Mouse (Mus musculus) MEL (cell line): ENCODE data around the gene Top2a. TPM values are rescaled to one million over a fixed set of nuclear protein-coding genes. Genes with fewer than 3 reads are reported as not detected.

Experiments
- DNase-seq: peaks from one replicate; pipeline ENCODE4 v3.0.0; 2011; ENCODE audit warnings: low read depth, low spot score
- H3K27ac ChIP-seq: 2 replicates; pipeline ENCODE4 v1.5.1; 2012; ENCODE audit warnings: low read depth, mild to moderate bottlenecking, control low read depth, low read length, moderate library complexity; ENCODE audit not compliant: control insufficient read depth
- H3K27me3 ChIP-seq, 2 experiments: fragments of 150-350 bp in 1 of 2; sonication (generic) in 1 of 2; 2 replicates each; pipeline ENCODE4 v1.6.1; 2012; ENCODE audit warnings: low read length in 2 of 2, mild to moderate bottlenecking in 2 of 2, improper control_type of control experiment in 1 of 2, moderate library complexity in 1 of 2; ENCODE audit not compliant: insufficient read depth in 2 of 2, control insufficient read depth in 1 of 2
- H3K36me3 ChIP-seq, 2 experiments: 2 replicates each; pipeline ENCODE4 v1.6.1; 2012 to 2014; ENCODE audit warnings: low read length in 2 of 2, improper control_type of control experiment in 1 of 2, inconsistent platforms in 1 of 2, mild to moderate bottlenecking in 1 of 2; ENCODE audit not compliant: insufficient read depth in 2 of 2, control insufficient read depth in 1 of 2
- H3K4me1 ChIP-seq, 2 experiments: fragments of 150-350 bp in 1 of 2; sonication (generic) in 1 of 2; 2 replicates each; pipeline ENCODE4 v1.6.1; 2012; ENCODE audit warnings: low read length in 2 of 2, improper control_type of control experiment in 1 of 2, mild to moderate bottlenecking in 1 of 2; ENCODE audit not compliant: insufficient read depth in 2 of 2, control insufficient read depth in 1 of 2
- H3K4me3 ChIP-seq, 2 experiments: fragments of 150-350 bp in 1 of 2; sonication (generic) in 1 of 2; 2 replicates each; pipeline ENCODE4 v1.5.1; 2012; ENCODE audit warnings: low read depth in 2 of 2, low read length in 2 of 2, mild to moderate bottlenecking in 2 of 2, moderate library complexity in 2 of 2, control low read depth in 1 of 2, improper control_type of control experiment in 1 of 2; ENCODE audit not compliant: control insufficient read depth in 1 of 2, insufficient read depth in 1 of 2
- H3K79me2 ChIP-seq: 2 replicates; pipeline ENCODE4 v1.6.1; 2012; ENCODE audit warnings: mild to moderate bottlenecking, low read length, moderate library complexity; ENCODE audit not compliant: control insufficient read depth, poor library complexity, insufficient read depth
- H3K9ac ChIP-seq: 2 replicates; pipeline ENCODE4 v1.6.1; 2012; ENCODE audit warnings: low read depth, mild to moderate bottlenecking, control low read depth, low read length, moderate library complexity; ENCODE audit not compliant: control insufficient read depth, poor library complexity, severe bottlenecking
- H3K9me3 ChIP-seq: fragments of 150-350 bp; sonication (generic); replicated peaks from 2 replicates; pipeline ENCODE4 v1.6.1; 2012; ENCODE audit warnings: mild to moderate bottlenecking, low read length, improper control_type of control experiment, moderate library complexity; ENCODE audit not compliant: insufficient read depth
- BHLHE40 ChIP-seq: IDR thresholded peaks from 2 replicates; pipeline ENCODE4 v1.6.1; 2012; ENCODE audit warnings: low read depth, mild to moderate bottlenecking, inconsistent platforms, low read length, improper control_type of control experiment, borderline replicate concordance
- CTCF ChIP-seq, 3 experiments: IDR thresholded peaks in 2 of 3; conservative IDR thresholded peaks in 1 of 3; 2 replicates each; pipeline ENCODE4 v1.5.1; 2011 to 2012; ENCODE audit warnings: low read length in 3 of 3, low read depth in 2 of 3, mild to moderate bottlenecking in 2 of 3, improper control_type of control experiment in 1 of 3, inconsistent platforms in 1 of 3, mixed read lengths in 1 of 3, moderate library complexity in 1 of 3; ENCODE audit not compliant: control insufficient read depth in 1 of 3, insufficient read depth in 1 of 3, poor library complexity in 1 of 3, severe bottlenecking in 1 of 3
- E2F4 ChIP-seq: IDR thresholded peaks from 2 replicates; pipeline ENCODE4 v1.6.1; 2011; ENCODE audit warnings: low read depth, low read length, improper control_type of control experiment, borderline replicate concordance
- EP300 ChIP-seq, 2 experiments: IDR thresholded peaks; 2 replicates each; pipeline ENCODE4 v1.6.1; 2011; ENCODE audit warnings: improper control_type of control experiment in 2 of 2, low read length in 2 of 2, low read depth in 1 of 2, mild to moderate bottlenecking in 1 of 2
- HCFC1 ChIP-seq: IDR thresholded peaks from 2 replicates; pipeline ENCODE4 v1.6.1; 2012; ENCODE audit warnings: low read depth, mild to moderate bottlenecking, inconsistent platforms, low read length, improper control_type of control experiment, moderate library complexity
- MAZ ChIP-seq: IDR thresholded peaks from 2 replicates; pipeline ENCODE4 v1.6.1; 2012; ENCODE audit warnings: low read depth, mild to moderate bottlenecking, inconsistent platforms, low read length, improper control_type of control experiment
- MXI1 ChIP-seq: IDR thresholded peaks from 2 replicates; pipeline ENCODE4 v1.6.1; 2011; ENCODE audit warnings: mild to moderate bottlenecking, low read depth, low read length, improper control_type of control experiment
- NRF1 ChIP-seq: IDR thresholded peaks from 2 replicates; pipeline ENCODE4 v1.6.1; 2014; ENCODE audit warnings: low read depth, mild to moderate bottlenecking, inconsistent platforms, low read length, improper control_type of control experiment, moderate library complexity; ENCODE audit not compliant: poor library complexity, insufficient read depth, severe bottlenecking
- POLR2A ChIP-seq, 2 experiments: IDR thresholded peaks; 2 replicates each; pipeline ENCODE4 v1.6.1; 2011 to 2012; ENCODE audit warnings: low read length in 2 of 2, mild to moderate bottlenecking in 2 of 2, control low read depth in 1 of 2, improper control_type of control experiment in 1 of 2, low read depth in 1 of 2, moderate library complexity in 1 of 2; ENCODE audit not compliant: control insufficient read depth in 1 of 2, insufficient read depth in 1 of 2, poor library complexity in 1 of 2
- RAD21 ChIP-seq: IDR thresholded peaks from 2 replicates; pipeline ENCODE4 v1.6.1; 2011; ENCODE audit warnings: mild to moderate bottlenecking, low read depth, low read length, improper control_type of control experiment
- SIN3A ChIP-seq: IDR thresholded peaks from 2 replicates; pipeline ENCODE4 v1.6.1; 2012; ENCODE audit warnings: low read length, improper control_type of control experiment, inconsistent platforms
- SMC3 ChIP-seq: IDR thresholded peaks from 2 replicates; pipeline ENCODE4 v1.6.1; 2011; ENCODE audit warnings: low read depth, low read length, improper control_type of control experiment
- TBP ChIP-seq: IDR thresholded peaks from 2 replicates; pipeline ENCODE4 v1.8.0; 2011; ENCODE audit warnings: low read depth, low read length, improper control_type of control experiment
- USF2 ChIP-seq, 2 experiments: IDR thresholded peaks; 2 replicates each; pipeline ENCODE4 v1.6.1; 2011 to 2012; ENCODE audit warnings: improper control_type of control experiment in 2 of 2, low read length in 2 of 2, borderline replicate concordance in 1 of 2, inconsistent platforms in 1 of 2, low read depth in 1 of 2, mild to moderate bottlenecking in 1 of 2; ENCODE audit not compliant: insufficient read depth in 1 of 2
- ZC3H11A ChIP-seq: IDR thresholded peaks from 2 replicates; pipeline ENCODE4 v1.6.1; 2012; ENCODE audit warnings: low read depth, mild to moderate bottlenecking, inconsistent platforms, low read length, improper control_type of control experiment
- ZNF384 ChIP-seq: IDR thresholded peaks from 2 replicates; pipeline ENCODE4 v1.6.1; 2012; ENCODE audit warnings: low read depth, mild to moderate bottlenecking, inconsistent platforms, low read length, improper control_type of control experiment
- polyA plus RNA-seq, 2 experiments: library from polyadenylated mRNA; stranded (reverse) in 1 of 2; unstranded in 1 of 2; fragments of >175 nt in 1 of 2; fragments of >200 nt in 1 of 2; gene quantifications; 2 replicates each; pipeline versions ENCODE4 v1.2.1 to v1.2.4; 2012; ENCODE audit warnings: low replicate concordance in 2 of 2, low read depth in 1 of 2; ENCODE audit not compliant: insufficient read length in 2 of 2, insufficient read depth in 1 of 2, missing spikeins in 1 of 2
- total RNA-seq: library from RNA; depleted of rRNA; stranded (reverse); fragments of 300-350 nt; gene quantifications from 2 replicates; pipeline ENCODE4 v1.2.3, GENCODE M21; 2012

Top2a gene
- total and polyA plus RNA-seq, 3 experiments: 395 to 643 (median 443) TPM

- no peak overlapping the region for H3K9ac ChIP-seq
- no peaks in the 10 kb centered on the region for H3K27me3 ChIP-seq
- TF ChIP-seq HCFC1: 0 out of 2 replicates have a peak, but pooled peaks have one; percentile 37
- peak; percentile 61; the same call in 1 of the 2 replicates for TF ChIP-seq MXI1
- peak; percentile 29; the same call in 1 of the 2 replicates for TF ChIP-seq ZNF384
- TF ChIP-seq SMC3: peak; percentile 97
- no peak for TF ChIP-seq USF2 (IDR thresholded peaks at IDR 0.05; ENCODE audit: borderline replicate concordance in 1 of 2, insufficient read depth in 1 of 2, low read depth in 1 of 2, low read length in 2 of 2)
- TF ChIP-seq SIN3A: peak; percentile 72
- no peak for TF ChIP-seq EP300 (IDR thresholded peaks at IDR 0.05; ENCODE audit: low read depth in 1 of 2, low read length in 2 of 2)
- peak; percentile 65 to 99 (median 99) for TF ChIP-seq CTCF (IDR thresholded peaks at IDR 0.05 in 2 of 3, conservative IDR thresholded peaks at IDR 0.05 in 1 of 3; ENCODE audit: control insufficient read depth in 1 of 3, insufficient read depth in 1 of 3, low read depth in 2 of 3, low read length in 3 of 3, poor library complexity in 1 of 3, severe bottlenecking in 1 of 3)
- peak; percentile 98 for TF ChIP-seq ZC3H11A
- TF ChIP-seq BHLHE40: no peak
- TF ChIP-seq MAZ: 0 out of 2 replicates have a peak, but pooled peaks have one; percentile 77
- TF ChIP-seq RAD21: peak; percentile 98
- H3K4me1 ChIP-seq: no peaks in the 10 kb centered on the region
- no peaks in the 10 kb centered on the region for H3K36me3 ChIP-seq
- no peak overlapping the region for H3K4me3 ChIP-seq
- no peaks in the 10 kb centered on the region for H3K79me2 ChIP-seq
- no peak overlapping the region for H3K27ac ChIP-seq
- H3K9me3 ChIP-seq: no peaks in the 10 kb centered on the region
- peak; percentile 84 for DNase-seq
Measured at GRCm38 (mm10) chr11:98972215-98972614, 51.8 kb downstream of the Top2a start.

GRCm38 (mm10) chr11:98971316-98972031 is 52.5 kb downstream of the Top2a start:
- H3K9me3 ChIP-seq: no peaks in the 10 kb centered on the region
- no peaks in the 10 kb centered on the region for H3K79me2 ChIP-seq
- no peaks in the 10 kb centered on the region for H3K4me1 ChIP-seq
- TF ChIP-seq NRF1 (no peak), TBP (no peak), POLR2A (IDR thresholded peaks at IDR 0.05; ENCODE audit: control insufficient read depth in 1 of 2, insufficient read depth in 1 of 2, low read depth in 1 of 2, low read length in 2 of 2, poor library complexity in 1 of 2) (no peak), E2F4 (no peak)
- no peak overlapping the region for H3K27ac ChIP-seq
- no peak overlapping the region for H3K4me3 ChIP-seq
- no peak overlapping the region for H3K9ac ChIP-seq
- peak; percentile 42 for DNase-seq
- no peaks in the 10 kb centered on the region for H3K36me3 ChIP-seq
- H3K27me3 ChIP-seq: no peaks in the 10 kb centered on the region
